Mouse (Mus musculus) ES-E14 (cell line): ENCODE measurements around the gene Polr3a. TPM values are rescaled to one million over a fixed set of nuclear protein-coding genes. Genes with fewer than 3 reads are reported as not detected.

Experiments
- DNase-seq: peaks from one replicate; pipeline ENCODE4 v3.0.0-alpha.2; 2013; ENCODE audit warnings: low read depth, low spot score
- H3K27ac ChIP-seq: 2 replicates; pipeline ENCODE4 v1.5.1; 2012; ENCODE audit warnings: low read depth, mild to moderate bottlenecking, low read length, moderate library complexity, mixed read lengths; ENCODE audit not compliant: poor library complexity, insufficient read depth, severe bottlenecking
- H3K36me3 ChIP-seq: 2 replicates; pipeline ENCODE4 v1.6.1; 2012; ENCODE audit warnings: mild to moderate bottlenecking, low read length, moderate library complexity, mixed read lengths; ENCODE audit not compliant: control insufficient read depth, poor library complexity, insufficient read depth, severe bottlenecking
- H3K4me1 ChIP-seq, 2 experiments: fragments of 150-350 bp in 1 of 2; sonication (generic) in 1 of 2; 2 replicates each; pipeline ENCODE4 v1.6.1; 2012; ENCODE audit warnings: low read length in 2 of 2, mild to moderate bottlenecking in 1 of 2, mixed read lengths in 1 of 2; ENCODE audit not compliant: control insufficient read depth in 2 of 2, insufficient read depth in 2 of 2, poor library complexity in 1 of 2
- H3K4me3 ChIP-seq, 2 experiments: fragments of 150-350 bp in 1 of 2; sonication (generic) in 1 of 2; 2 replicates each; pipeline ENCODE4 v1.5.1; 2012; ENCODE audit warnings: low read length in 2 of 2, low read depth in 1 of 2, mild to moderate bottlenecking in 1 of 2, mixed read lengths in 1 of 2; ENCODE audit not compliant: insufficient read depth in 1 of 2, poor library complexity in 1 of 2, severe bottlenecking in 1 of 2
- H3K9ac ChIP-seq: 2 replicates; pipeline ENCODE4 v1.6.1; 2012; ENCODE audit warnings: low read depth, mild to moderate bottlenecking, low read length, mixed read lengths; ENCODE audit not compliant: poor library complexity, insufficient read depth, severe bottlenecking
- H3K9me3 ChIP-seq: fragments of 150-350 bp; sonication (generic); 2 replicates; pipeline ENCODE4 v1.6.1; 2012; ENCODE audit warnings: low read depth, mild to moderate bottlenecking, low read length; ENCODE audit not compliant: control insufficient read depth, insufficient read depth
- CHD2 ChIP-seq: IDR thresholded peaks from 2 replicates; pipeline ENCODE4 v1.6.1; 2014; ENCODE audit warnings: mild to moderate bottlenecking, low read depth, low read length, inconsistent platforms
- HCFC1 ChIP-seq: IDR thresholded peaks from 2 replicates; pipeline ENCODE4 v1.6.1; 2012; ENCODE audit warnings: low read length, inconsistent platforms, borderline replicate concordance; ENCODE audit not compliant: insufficient read depth
- MAFK ChIP-seq: IDR thresholded peaks from 2 replicates; pipeline ENCODE4 v1.6.1; 2014; ENCODE audit warnings: mild to moderate bottlenecking, low read depth, low read length, inconsistent platforms; ENCODE audit not compliant: insufficient read depth
- ZC3H11A ChIP-seq: IDR thresholded peaks from 2 replicates; pipeline ENCODE4 v1.6.1; 2012; ENCODE audit warnings: low read depth, mild to moderate bottlenecking, inconsistent platforms, low read length, borderline replicate concordance
- ZNF384 ChIP-seq: IDR thresholded peaks from 2 replicates; pipeline ENCODE4 v1.6.1; 2012; ENCODE audit warnings: low read depth, low read length, inconsistent platforms
- in situ Hi-C, 2 experiments: fragments of 600-800 bp; cut with MboI; formaldehyde crosslinking; loops; one replicate each; pipeline ENCODE4 v1.15.1; 2025; ENCODE audit warnings: low sequenced_read_pairs in 2 of 2, inconsistent platforms in 1 of 2; ENCODE audit not compliant: unreplicated experiment in 2 of 2
- total RNA-seq: library from RNA; depleted of rRNA; stranded (reverse); fragments of 300-350 nt; gene quantifications from 2 replicates; pipeline ENCODE4 v1.2.3, GENCODE M21; 2012; rRNA removed

The Polr3a gene
- 55.7 and 67.8 TPM in 2 replicates for total RNA-seq

GRCm38 (mm10) chr14:24486773-24487227 is at the start of gene Polr3a, which contains the start of gene Rps24:
TSS of gene Polr3a (minus strand) at chr14:24487058.
TSS of gene Rps24 (plus strand) at chr14:24487125.
- peak within 1 kb of the TSS; percentile 100 for H3K9ac ChIP-seq
- DNase-seq: peak; percentile 91
- H3K9me3 ChIP-seq: no peaks in the 10 kb centered on the region
- peak within 1 kb of the TSS; percentile 92 to 100 for H3K4me3 ChIP-seq
- in situ Hi-C loops: no loop called here
- peaks cover 0 to 8% of the 10 kb centered on the region in 2 experiments; a peak in 2 of 4 replicates for H3K4me1 ChIP-seq
- H3K27ac ChIP-seq: 0 out of 2 replicates have a peak within 1 kb of the TSS, but pooled peaks have one; percentile 69
- TF ChIP-seq HCFC1 (peak; percentile 74), ZC3H11A (no peak)
- H3K36me3 ChIP-seq: peaks cover 23% of the 10 kb centered on the region

DNA sequence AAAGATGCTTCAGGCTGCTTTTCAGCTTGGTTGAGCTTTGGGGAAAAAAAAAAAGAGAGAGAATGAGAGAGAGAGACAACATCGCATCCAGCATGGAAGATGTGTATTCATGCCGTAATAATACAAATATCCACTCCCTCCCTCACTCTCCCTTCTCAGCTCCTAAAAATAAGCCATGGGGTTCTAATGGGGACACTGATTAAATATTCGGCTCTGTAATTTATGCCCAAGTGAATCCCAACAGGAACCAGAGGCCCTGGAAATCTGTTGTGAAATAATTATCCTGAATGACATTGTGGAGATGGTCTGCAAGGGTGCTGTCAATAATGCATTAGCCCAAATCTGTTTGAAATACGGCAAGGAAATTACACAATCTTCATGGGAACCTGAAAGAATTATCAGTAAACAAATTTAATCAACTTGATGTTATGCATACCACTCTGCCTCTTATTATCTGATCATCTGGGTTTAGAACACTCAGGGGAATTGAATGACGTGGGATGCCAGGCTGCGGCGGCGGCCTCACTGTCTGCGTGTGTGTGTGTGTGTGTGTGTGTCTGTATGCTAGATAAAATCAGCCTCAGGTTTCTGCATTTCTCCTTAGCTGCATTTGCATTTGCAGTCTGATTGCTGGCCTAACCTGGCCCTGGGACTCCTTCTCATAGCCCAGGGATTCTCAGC is 48.1 kb upstream of the Polr3a start:
- Histone ChIP-seq H3K9ac (no peak overlapping the region), H3K27ac (no peak overlapping the region), H3K36me3 (no peaks in the 10 kb centered on the region), H3K4me1 (0 out of 4 replicates have a peak, but pooled peaks cover 0 to under 1% of the 10 kb centered on the region in 2 experiments), H3K9me3 (no peaks in the 10 kb centered on the region), H3K4me3 (no peak overlapping the region)
- in situ Hi-C loops: loop anchor here in 1 of 2 experiments (25.0 kb wide), 1 partner anchor 752 kb away; no protein-coding TSS in a partner anchor
- no peak for TF ChIP-seq HCFC1
- no peak for TF ChIP-seq ZC3H11A
- no peak for TF ChIP-seq ZNF384
- no peak for TF ChIP-seq MAFK
- no peak for TF ChIP-seq CHD2
- DNase-seq: no peak

DNA sequence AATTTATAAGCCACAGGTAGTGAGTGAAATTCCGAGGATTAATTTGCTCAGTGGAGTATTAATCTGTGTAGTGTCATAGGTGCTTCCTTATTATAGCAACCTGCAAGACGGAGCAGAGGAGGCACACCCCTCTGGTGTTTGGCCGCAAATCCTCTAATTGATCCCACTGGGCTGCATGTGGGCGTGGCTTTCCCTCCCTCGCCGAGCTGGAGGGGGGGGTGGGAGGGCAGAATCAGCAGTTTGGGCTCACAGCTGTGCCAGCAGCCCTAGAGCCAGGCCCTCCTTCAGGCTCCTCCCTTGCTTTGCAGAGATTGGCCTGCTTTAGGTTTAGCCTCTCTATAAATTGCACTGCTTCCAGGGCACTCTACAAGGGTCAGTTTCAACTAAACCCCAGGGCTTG is 43.4 kb upstream of the Polr3a start:
- Histone ChIP-seq H3K4me3 (no peak overlapping the region), H3K4me1 (0 out of 4 replicates have a peak, but pooled peaks cover 0 to 2% of the 10 kb centered on the region in 2 experiments), H3K9ac (no peak overlapping the region), H3K27ac (no peak overlapping the region), H3K9me3 (no peaks in the 10 kb centered on the region), H3K36me3 (no peaks in the 10 kb centered on the region)
- TF ChIP-seq CHD2: no peak
- no peak for TF ChIP-seq ZNF384
- TF ChIP-seq HCFC1: no peak
- peak; percentile 26 for DNase-seq
- in situ Hi-C loops: loop anchor here in 1 of 2 experiments (25.0 kb wide), 1 partner anchor 757 kb away; no protein-coding TSS in a partner anchor

- Histone ChIP-seq H3K27ac (no peak overlapping the region), H3K9me3 (no peaks in the 10 kb centered on the region), H3K9ac (no peak overlapping the region), H3K4me3 (no peak overlapping the region), H3K36me3 (no peaks in the 10 kb centered on the region), H3K4me1 (0 out of 4 replicates have a peak, but pooled peaks cover 0 to 2% of the 10 kb centered on the region in 2 experiments)
- in situ Hi-C loops: loop anchor here in 1 of 2 experiments (25.0 kb wide), 1 partner anchor 761 kb away; no protein-coding TSS in a partner anchor
- TF ChIP-seq CHD2 (no peak), ZNF384 (no peak), ZC3H11A (no peak), MAFK (no peak), HCFC1 (no peak)
- no peak for DNase-seq
Measured at GRCm38 (mm10) chr14:24526440-24526839, 39.6 kb upstream of the Polr3a start.
